24 mouse cellular contexts compared by ENCODE assay signal in genomic region chr3:127188789-127189128, GRCm38 (mm10).
DNase-seq lines count a peak whose midpoint lies in the region; ATAC-seq and TF ChIP-seq lines count a peak whose summit lies in the region.
"Had no signal": no experiment of that assay in that cellular context is flagged by ENCODE, and none has a peak within 500 bp of the region (broad histone marks: within the 10 kb centered on the region; RNA-seq: fewer than 3 reads in every experiment).

No protein-coding gene starts in this region.

- no peaks in the 10 kb centered on the region for H3K79me2 ChIP-seq in heart, adult 2 months (replicated peaks; ENCODE audit: control insufficient read depth, insufficient read depth, low read length)

- H3K9ac ChIP-seq in forebrain, postnatal 0 days, result no peak overlapping the region
- no peak overlapping the region for H3K9ac ChIP-seq in forebrain, embryonic 13.5 days
- no peak overlapping the region for H3K9ac ChIP-seq in hindbrain, embryonic 14.5 days
- H3K9ac ChIP-seq in heart, adult 2 months (ENCODE audit: low read depth, low read length), result no peak overlapping the region
- H3K9ac ChIP-seq: embryonic facial prominence, embryonic 13.5 days; hindbrain, embryonic 13.5 days; liver, postnatal 0 days; midbrain, embryonic 15.5 days; neural tube, embryonic 13.5 days; stomach, embryonic 15.5 days had no signal

- 0 out of 2 replicates have a peak overlapping the region, but pooled peaks have one; percentile 8 for H3K4me2 ChIP-seq in forebrain, postnatal 0 days (ENCODE audit: low read depth)
- no peak overlapping the region for H3K4me2 ChIP-seq in forebrain, embryonic 13.5 days
- H3K4me2 ChIP-seq in hindbrain, embryonic 14.5 days (replicated peaks), result no peak overlapping the region
- H3K4me2 ChIP-seq: embryonic facial prominence, embryonic 13.5 days; hindbrain, embryonic 13.5 days; midbrain, embryonic 15.5 days; neural tube, embryonic 13.5 days; stomach, embryonic 15.5 days had no signal

- no peak overlapping the region for H3K4me3 ChIP-seq in forebrain, postnatal 0 days (ENCODE audit: low read depth, low read length)
- H3K4me3 ChIP-seq in forebrain, embryonic 13.5 days, result no peak overlapping the region
- H3K4me3 ChIP-seq in hindbrain, embryonic 14.5 days (replicated peaks; ENCODE audit: low read length), result no peak overlapping the region
- H3K4me3 ChIP-seq in heart, adult 2 months, result no peak overlapping the region
- H3K4me3 ChIP-seq: embryonic facial prominence, embryonic 13.5 days; erythroblast, embryonic 14.5 days; hindbrain, embryonic 13.5 days; midbrain, embryonic 15.5 days; neural tube, embryonic 13.5 days; stomach, embryonic 15.5 days had no signal

- peaks cover 7% of the 10 kb centered on the region for H3K4me1 ChIP-seq in forebrain, postnatal 0 days (ENCODE audit: insufficient read depth)
- H3K4me1 ChIP-seq in forebrain, embryonic 13.5 days, result peaks cover 13% of the 10 kb centered on the region
- peaks cover 5% of the 10 kb centered on the region; the same call in 1 of the 2 replicates for H3K4me1 ChIP-seq in hindbrain, embryonic 14.5 days (replicated peaks; ENCODE audit: control insufficient read depth, insufficient read depth, low read length)
- H3K4me1 ChIP-seq in heart, adult 2 months (ENCODE audit: control insufficient read depth, insufficient read depth, low read length), result peaks cover 3% of the 10 kb centered on the region; the same call in 1 of the 2 replicates
- H3K4me1 ChIP-seq: embryonic facial prominence, embryonic 13.5 days; stomach, embryonic 15.5 days had no signal

- no peak for TF ChIP-seq POLR2A in heart, adult 2 months (IDR thresholded peaks at IDR 0.05; ENCODE audit: insufficient read depth, low read depth, low read length)

- 40% methylated on average over 5 of the region's 5 CpGs for WGBS in forebrain, postnatal 0 days
- 71% methylated on average over 5 of the region's 5 CpGs for WGBS in forebrain, embryonic 13.5 days
- 89% methylated on average over 5 of the region's 5 CpGs for WGBS in hindbrain, embryonic 14.5 days
- 88% methylated on average over 5 of the region's 5 CpGs for WGBS in heart, adult 2 months

- intact Hi-C loops in heart, adult 2 months (cut with DNase I), result loop anchor here (10.0 kb wide), 2 partner anchors 126 to 266 kb away; no protein-coding TSS in a partner anchor

- peak overlapping the region; percentile 35; the same call in 1 of the 2 replicates for H3K27ac ChIP-seq in forebrain, postnatal 0 days (ENCODE audit: low read depth, low read length)
- no peak overlapping the region for H3K27ac ChIP-seq in forebrain, embryonic 13.5 days
- H3K27ac ChIP-seq in hindbrain, embryonic 14.5 days, result no peak overlapping the region
- H3K27ac ChIP-seq in heart, adult 2 months, result no peak overlapping the region
- H3K27ac ChIP-seq: embryonic facial prominence, embryonic 13.5 days; hindbrain, embryonic 13.5 days; macrophage; midbrain, embryonic 15.5 days; neural tube, embryonic 13.5 days; stomach, embryonic 15.5 days had no signal

- H3K9me3 ChIP-seq in forebrain, postnatal 0 days (ENCODE audit: low read length), result no peaks in the 10 kb centered on the region
- H3K9me3 ChIP-seq in forebrain, embryonic 13.5 days (replicated peaks), result no peaks in the 10 kb centered on the region
- H3K9me3 ChIP-seq in hindbrain, embryonic 14.5 days (ENCODE audit: control insufficient read depth, low read length), result no peaks in the 10 kb centered on the region
- H3K9me3 ChIP-seq: embryonic facial prominence, embryonic 13.5 days; G1E; hindbrain, embryonic 13.5 days; midbrain, embryonic 15.5 days; neural tube, embryonic 13.5 days; stomach, embryonic 15.5 days had no signal

- no peak for TF ChIP-seq CTCF in forebrain, postnatal 0 days (IDR thresholded peaks at IDR 0.05; ENCODE audit: low read depth)
- no peak for TF ChIP-seq CTCF in heart, adult 2 months (IDR thresholded peaks at IDR 0.05)

- no peaks in the 10 kb centered on the region for H3K27me3 ChIP-seq in forebrain, postnatal 0 days (ENCODE audit: insufficient read depth, low read length)
- H3K27me3 ChIP-seq in forebrain, embryonic 13.5 days, result no peaks in the 10 kb centered on the region
- H3K27me3 ChIP-seq in hindbrain, embryonic 14.5 days (ENCODE audit: control insufficient read depth, insufficient read depth, low read length), result no peaks in the 10 kb centered on the region
- no peaks in the 10 kb centered on the region for H3K27me3 ChIP-seq in heart, adult 2 months (ENCODE audit: control insufficient read depth, insufficient read depth, low read length)
- H3K27me3 ChIP-seq: CH12.LX; embryonic facial prominence, embryonic 13.5 days; hindbrain, embryonic 13.5 days; midbrain, embryonic 15.5 days; neural tube, embryonic 13.5 days; stomach, embryonic 15.5 days had no signal

- no peaks in the 10 kb centered on the region for H3K36me3 ChIP-seq in forebrain, postnatal 0 days (ENCODE audit: insufficient read depth)
- H3K36me3 ChIP-seq in forebrain, embryonic 13.5 days (ENCODE audit: poor library complexity, severe bottlenecking), result no peaks in the 10 kb centered on the region
- H3K36me3 ChIP-seq in hindbrain, embryonic 14.5 days (replicated peaks; ENCODE audit: control insufficient read depth, insufficient read depth), result no peaks in the 10 kb centered on the region
- no peaks in the 10 kb centered on the region for H3K36me3 ChIP-seq in heart, adult 2 months (ENCODE audit: control insufficient read depth, insufficient read depth, low read length)
- H3K36me3 ChIP-seq: embryonic facial prominence, embryonic 13.5 days; hindbrain, embryonic 13.5 days; midbrain, embryonic 15.5 days; neural tube, embryonic 13.5 days; stomach, embryonic 15.5 days had no signal

- ATAC-seq in forebrain, postnatal 0 days, result peak; percentile 8; the same call in 1 of the 2 replicates
- no peak; the same call in 1 of the 2 replicates for ATAC-seq in forebrain, embryonic 13.5 days
- ATAC-seq in hindbrain, embryonic 14.5 days (ENCODE audit: low FRiP score), result no peak
- ATAC-seq: inflammation-experienced regulatory T-cells, adult 6 months; liver, postnatal 0 days; lung, postnatal 0 days; midbrain, embryonic 15.5 days had no signal

- DNase-seq in forebrain, postnatal 0 days, result no peak
- peak; percentile 94 for DNase-seq in brain, adult 2 months (ENCODE audit: low read depth, low spot score)
- DNase-seq in cerebellum, adult 18-20 months, result peak; percentile 79 to 82
- peak; percentile 78 to 85 for DNase-seq in cerebellum, postnatal 14 days
- DNase-seq in hindbrain, embryonic 14.5 days (ENCODE audit: low spot score), result no peak
- DNase-seq in heart, adult 2 months, result no peak
- DNase-seq: adrenal gland, adult 2 months; B cell, adult 2 months; gastrocnemius, postnatal 14 days; kidney, adult 18-20 months; liver, postnatal 0 days; thymus, postnatal 36 days had no signal

- no peak for TF ChIP-seq EP300 in heart, adult 2 months (IDR thresholded peaks at IDR 0.05; ENCODE audit: insufficient read depth, low read depth, low read length)

Comparison
In these comparisons a context has a peak if more than half of its experiments do, and no peak if none do; other contexts are left out.
1. DNase-seq: peak in brain, adult 2 months (single experiment), cerebellum, adult 18-20 months (2 of 2) and cerebellum, postnatal 14 days (2 of 2); none in forebrain, postnatal 0 days (single experiment), hindbrain, embryonic 14.5 days (single experiment) and heart, adult 2 months (0 of 2).